Mouse (Mus musculus) left cerebral cortex, postnatal 36 days (tissue): Measurements from ENCODE around the gene Mtmr11. TPM values are rescaled to one million over a fixed set of nuclear protein-coding genes. Genes with fewer than 3 reads are reported as not detected.
"Not testable (repeated sequence)": the region's sequence is repeated elsewhere in the genome, so short reads cannot be mapped to it uniquely, and the experiment has no call there.

Source experiments
- DNase-seq, 2 experiments: peaks; one replicate each; pipeline ENCODE4 v3.0.0; 2021 to 2022; ENCODE audit warnings: low spot score in 2 of 2, mixed read lengths in 1 of 2
- intact Hi-C: fragments of 180-260 bp; cut with DNase I; formaldehyde crosslinking; loops from one replicate; pipeline ENCODE4 v1.15.1; 2025
- total RNA-seq, 2 experiments: library from RNA; stranded (reverse); gene quantifications; 2 replicates each; pipeline ENCODE4 v1.2.3; 2021

Gene Mtmr11
- total RNA-seq, 2 experiments from 2014 or later = 5.7 to 6.7 TPM

DNA sequence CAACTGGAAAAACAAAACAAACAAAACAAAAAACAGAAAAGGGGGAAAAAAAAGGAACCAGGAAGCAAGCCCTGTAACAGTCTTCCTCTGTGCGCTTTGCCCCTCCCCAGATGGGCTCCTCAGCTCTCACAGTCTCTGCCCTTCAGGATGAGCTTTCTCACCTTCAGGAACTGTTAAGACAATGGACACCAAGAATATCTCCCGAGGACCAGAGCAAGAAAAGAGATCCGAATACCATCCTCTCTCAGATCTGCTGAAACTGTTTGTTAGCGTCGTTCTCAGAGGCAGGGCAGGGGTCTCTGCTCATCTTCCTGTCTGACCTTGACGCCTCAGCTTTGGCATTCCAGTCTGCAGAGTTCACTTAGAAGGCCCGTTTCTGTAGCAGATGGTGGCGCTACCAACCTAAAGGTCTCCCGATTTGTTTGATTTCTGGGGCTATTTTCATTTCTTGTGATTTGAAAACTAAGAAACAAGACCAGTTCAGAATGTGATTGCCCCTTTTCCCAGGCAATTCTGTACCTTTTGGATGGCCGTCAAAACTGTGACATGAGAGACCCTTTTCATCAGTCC, 9.3 kb downstream of the Mtmr11 start:
- DNase-seq = no peak
- intact Hi-C loops = no loop called here

DNA sequence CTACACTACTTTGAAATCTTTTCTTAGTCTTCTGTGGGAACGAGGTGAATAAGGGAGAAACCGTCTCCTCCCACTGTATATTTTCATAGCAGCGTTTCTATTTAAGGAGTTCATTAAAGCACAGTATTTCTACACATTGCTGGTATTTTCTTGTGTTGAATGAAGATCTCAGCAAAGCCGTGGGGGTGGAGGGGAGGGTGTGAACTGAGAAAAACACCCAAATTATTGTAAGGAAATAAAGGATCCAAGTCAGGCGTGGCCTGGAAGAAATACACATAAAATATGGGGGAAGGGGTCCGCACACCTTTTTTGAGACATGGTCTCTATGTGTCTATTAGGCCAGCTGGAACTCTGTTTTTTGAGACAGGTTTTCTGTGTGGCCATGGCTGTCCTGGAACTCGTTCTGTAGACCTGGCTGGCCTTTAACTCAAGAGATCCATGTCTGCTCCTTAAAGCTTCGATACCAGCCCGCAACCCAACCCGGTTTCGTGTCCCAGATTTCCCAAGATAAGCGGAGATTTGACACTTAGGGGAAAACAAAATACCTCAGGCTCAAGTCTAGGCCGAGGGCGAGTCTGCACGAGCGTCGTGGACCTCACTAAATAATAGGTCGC, 9.9 kb downstream of the Mtmr11 start:
- intact Hi-C loops = no loop called here
- no peak for DNase-seq

DNA sequence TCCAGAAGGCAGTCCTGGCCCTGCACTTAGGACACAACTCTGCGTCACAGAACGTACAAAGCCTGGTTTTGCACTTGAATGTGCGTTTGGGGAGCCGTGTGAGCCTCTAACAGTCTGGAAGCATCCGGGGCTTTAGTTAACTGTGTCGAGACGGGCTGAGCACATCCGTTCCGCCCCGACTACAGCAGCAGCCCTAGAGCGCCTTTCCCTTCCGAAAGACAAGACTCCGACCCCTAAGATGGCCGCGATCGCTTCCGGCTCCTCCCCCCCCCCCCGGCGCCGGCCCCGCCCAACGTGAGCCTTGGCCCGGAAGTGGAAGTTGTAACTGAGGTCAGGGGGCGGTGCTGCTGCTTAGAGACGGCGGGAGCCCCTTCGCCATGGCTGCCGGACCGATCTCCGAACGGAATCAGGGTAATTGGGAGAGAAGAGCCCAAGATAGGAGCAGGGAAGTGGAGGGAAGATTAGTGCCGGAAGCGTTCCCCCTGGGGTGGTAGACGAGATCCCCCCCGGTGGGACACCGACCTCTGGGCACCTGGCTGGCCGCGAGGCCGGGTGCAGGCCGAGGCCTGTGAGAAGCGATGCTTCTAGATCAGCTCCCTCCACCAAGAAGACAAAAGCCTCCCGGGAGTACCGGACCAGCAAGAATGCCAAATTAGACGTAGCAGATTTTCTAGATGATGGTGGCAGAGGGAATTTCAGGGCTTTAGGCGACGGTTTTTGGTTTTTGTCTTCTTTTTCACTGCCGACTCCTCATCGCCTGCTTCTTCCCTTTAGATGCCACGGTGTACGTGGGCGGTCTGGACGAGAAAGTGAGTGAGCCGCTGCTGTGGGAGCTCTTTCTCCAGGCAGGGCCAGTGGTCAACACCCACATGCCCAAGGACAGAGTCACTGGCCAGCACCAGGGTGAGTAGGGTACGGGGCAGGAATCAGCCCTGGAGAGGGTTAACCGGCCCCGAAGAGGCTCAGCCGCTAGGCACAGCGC, 10.7 kb downstream of the Mtmr11 start, which contains the start of gene Sf3b4:
Gene Sf3b4 (plus strand): TSS at position 136 of the 982 bp plus-strand sequence.
- intact Hi-C loops = no loop called here
- DNase-seq = peak; percentile 83 to 84

DNA sequence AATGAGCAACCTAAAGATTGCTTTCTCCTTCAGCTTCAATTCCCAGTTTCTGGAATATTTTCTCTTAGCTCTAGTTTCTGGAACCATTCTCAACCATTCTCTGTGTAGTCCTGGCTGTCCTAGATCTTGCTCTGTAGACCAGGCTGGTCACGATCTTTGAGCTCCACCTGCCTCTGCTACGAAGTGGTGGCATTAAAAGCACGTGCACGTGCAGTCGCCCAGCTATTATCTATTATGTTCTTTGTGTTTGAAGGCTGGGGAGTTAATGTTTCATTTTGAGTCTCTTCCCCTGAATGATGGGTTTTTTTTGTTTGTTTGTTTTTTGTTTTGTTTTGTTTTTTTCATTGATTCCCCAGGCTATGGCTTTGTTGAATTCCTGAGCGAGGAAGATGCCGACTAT, 11.4 kb downstream of the Mtmr11 start:
- DNase-seq = no peak
- intact Hi-C loops = no loop called here

DNA sequence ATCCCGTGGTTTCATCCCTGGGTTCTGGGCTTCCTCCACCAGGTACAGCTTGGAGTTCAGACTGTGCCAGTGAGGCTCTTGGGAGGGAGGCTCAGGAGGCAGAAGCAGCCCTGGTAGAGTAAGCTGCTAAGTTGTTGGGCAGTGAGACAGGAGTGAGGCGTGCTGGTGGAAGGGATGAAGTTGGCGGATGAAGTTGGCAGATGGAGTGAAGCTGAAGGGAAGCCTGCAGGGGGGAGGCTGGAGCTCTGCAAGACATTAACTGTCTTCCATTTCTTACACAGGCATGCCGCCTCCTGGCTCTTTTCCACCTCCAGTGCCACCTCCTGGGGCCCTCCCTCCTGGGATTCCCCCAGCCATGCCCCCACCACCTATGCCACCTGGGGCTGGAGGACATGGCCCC, 12.2 kb downstream of the Mtmr11 start:
- intact Hi-C loops, DNase-seq: not testable (repeated sequence)

DNA sequence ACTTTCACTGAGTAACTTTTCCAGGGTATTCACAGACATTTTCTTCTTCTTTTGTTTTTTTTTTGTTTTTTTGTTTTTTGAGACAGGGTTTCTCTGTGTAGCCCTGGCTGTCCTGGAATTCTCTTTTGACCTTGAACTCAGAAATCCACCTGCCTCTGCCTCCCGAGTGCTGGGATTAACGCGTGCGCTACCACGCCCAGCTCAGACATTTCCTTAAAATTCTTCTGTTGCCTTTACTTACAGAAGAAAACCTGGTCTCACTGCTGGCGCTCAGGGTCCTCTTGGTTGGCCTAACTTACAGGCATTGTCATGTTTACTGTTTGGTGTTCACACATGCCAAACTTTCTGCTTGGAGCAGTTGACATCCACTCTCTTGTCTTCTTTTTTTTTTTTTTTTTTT, 13.4 kb downstream of the Mtmr11 start:
- intact Hi-C loops = no loop called here
- DNase-seq = no peak

DNA sequence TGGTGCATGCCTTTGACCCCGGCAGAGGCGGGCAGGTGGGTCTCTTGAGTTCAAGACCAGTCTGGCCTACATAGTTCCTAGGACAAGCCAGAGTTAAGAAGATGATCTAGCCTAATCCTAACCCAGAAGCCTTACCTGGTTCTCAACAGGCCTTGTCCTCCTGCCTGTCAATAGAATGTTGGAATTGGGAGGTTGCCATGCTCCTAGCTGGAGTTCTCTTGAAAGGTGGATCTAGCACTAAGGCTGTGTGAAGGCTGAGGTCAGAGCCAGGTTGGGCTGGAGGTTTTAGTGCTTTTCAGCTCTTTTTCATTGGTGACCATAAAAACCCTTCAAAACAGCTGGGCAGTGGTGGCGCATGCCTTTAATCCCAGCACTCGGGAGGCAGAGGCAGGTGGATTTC, 16.6 kb downstream of the Mtmr11 start:
- intact Hi-C loops = no loop called here
- DNase-seq = no peak

DNA sequence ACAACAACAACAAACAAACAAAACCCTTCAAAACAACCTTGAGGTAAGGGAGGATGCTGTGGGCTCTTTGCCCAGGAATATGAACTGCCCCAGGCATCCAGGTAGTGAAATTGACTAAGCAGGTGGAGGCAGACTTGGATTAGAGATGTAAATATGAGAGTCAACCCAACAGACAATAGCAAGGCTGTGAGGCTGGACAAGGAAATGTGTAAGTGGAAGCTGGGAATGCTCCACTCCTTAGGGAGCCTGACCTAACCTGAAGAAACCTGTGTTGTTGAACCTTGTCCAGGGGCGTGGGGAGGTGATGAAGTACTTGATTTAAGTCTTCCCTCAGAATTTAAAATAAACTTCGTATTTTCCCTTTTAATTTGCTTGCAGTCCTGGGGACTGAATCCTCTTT, 17.1 kb downstream of the Mtmr11 start:
- DNase-seq = no peak
- intact Hi-C loops = no loop called here

DNA sequence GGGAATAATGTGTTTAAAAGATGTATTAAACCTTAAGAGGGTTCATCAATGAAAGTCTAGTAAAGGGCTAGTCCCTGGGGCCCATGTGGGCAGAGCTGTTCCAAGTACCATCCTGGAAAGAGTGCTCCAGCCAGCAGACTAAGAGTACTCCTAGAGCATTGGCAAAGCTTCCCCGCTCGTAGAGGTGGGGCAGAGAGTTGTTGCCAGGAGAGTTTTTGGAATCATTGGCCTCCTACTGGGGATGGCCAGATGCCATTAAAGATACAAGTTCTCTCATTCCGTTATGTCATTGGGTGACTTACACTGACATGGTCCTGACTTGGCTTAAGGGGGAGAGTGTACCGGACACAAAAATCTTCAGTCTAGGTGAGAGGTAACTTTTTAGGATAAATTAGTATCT, 17.7 kb downstream of the Mtmr11 start:
- intact Hi-C loops = no loop called here
- no peak for DNase-seq

DNA sequence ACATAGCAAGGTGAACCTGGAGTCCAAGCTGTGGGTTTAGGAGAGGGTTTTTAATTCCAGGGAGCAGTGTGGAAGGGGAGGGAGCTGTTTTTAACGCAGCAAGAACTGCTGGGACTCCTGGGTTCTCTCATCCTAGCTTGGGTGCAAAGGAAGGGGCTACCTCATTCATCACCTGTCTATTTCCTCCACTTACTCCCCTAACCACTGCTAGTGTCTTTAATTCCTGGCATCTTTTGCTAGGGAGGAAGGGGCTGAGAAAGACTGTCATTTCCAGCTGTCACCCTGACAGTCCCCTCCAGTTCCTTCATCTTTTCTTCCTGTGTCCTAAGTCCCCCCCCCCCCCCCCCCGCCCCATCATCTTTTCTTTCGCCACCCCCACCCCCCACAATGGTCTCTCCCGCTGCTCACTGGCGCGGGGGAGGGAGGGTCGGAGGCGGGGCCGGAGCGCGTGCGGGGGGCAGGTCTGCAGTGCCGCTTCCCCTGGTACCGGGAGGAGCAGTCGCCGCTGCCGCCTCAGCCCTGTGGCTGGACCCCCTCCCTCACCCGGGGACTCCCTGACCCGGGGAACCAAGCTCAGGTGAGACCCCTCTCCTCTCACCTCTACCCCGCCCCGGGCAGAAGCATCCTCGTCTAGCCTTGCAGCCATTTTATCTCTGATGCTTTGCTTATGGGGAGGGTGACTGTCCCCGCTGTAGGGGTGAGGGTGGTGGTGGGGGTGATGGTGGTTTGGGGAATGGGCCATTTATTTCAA, 19.1 kb downstream of the Mtmr11 start, which contains the start of gene Sv2a:
Gene Sv2a (plus strand): TSS at position 425 of the 751 bp plus-strand sequence.
- intact Hi-C loops = no loop called here
- peak; percentile 73 to 86 for DNase-seq

DNA sequence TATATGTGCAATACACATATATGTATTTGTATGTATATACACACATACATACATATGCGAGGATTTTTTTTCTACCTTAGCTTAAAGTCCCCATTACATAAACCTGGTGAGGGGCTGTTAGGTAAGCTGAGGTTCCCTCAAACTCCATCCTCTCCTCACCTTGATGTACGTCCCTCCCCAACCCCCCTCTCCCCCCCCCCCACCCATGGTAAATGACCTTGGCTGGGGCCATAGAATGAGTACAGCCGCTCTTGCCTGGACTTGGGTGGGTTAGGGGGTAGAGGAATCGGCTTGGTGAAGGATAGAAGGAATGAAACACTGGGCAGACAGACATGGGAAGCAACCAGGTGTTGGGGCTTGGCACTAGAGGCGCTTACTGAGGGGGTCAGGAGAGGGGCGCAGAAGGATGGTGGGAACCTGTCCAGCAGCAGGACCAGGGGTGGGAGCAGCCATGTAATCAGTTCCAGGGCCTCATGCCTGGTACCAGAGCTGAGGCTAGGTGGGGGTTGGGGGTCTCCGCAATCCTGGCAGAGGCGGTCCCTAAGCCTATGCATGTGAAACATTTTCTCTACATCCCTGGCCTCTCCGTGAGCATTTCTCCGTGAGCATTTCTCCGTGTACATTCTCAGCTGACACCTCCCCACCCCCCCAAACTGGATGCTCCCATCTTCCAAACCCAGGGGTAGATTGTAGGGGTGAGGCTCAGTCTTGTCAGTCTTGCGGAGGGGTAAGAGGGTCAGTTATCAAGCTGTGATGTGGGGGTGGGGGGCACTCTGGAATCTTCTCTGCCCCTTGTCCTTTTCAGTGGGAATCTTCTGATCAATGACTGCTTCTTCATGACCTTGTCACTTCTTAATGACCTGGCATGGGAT, 19.9 kb downstream of the Mtmr11 start:
- DNase-seq = peak; percentile 38 to 47
- intact Hi-C loops = no loop called here

DNA sequence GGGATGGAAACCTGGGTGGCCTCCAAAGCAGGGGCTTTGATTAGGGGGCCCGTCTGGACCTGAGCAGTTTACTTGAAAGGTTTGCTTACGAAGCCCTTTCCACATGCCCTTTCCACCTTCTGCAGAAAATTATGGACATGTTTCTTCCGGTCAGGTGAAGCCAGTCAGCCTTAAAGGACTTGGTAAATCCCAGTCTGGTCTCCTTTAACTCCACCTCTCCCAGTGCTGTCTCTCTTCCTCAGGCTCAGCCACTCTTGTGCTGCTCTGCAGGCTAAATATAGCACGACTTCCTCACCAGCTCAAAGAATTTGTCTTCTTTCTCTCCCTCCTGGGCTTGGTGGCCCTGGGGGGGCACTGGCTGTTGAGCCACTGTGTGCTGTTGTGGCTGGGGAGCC, 20.6 kb downstream of the Mtmr11 start:
- DNase-seq = peak; percentile 39 to 46
- intact Hi-C loops = no loop called here

DNA sequence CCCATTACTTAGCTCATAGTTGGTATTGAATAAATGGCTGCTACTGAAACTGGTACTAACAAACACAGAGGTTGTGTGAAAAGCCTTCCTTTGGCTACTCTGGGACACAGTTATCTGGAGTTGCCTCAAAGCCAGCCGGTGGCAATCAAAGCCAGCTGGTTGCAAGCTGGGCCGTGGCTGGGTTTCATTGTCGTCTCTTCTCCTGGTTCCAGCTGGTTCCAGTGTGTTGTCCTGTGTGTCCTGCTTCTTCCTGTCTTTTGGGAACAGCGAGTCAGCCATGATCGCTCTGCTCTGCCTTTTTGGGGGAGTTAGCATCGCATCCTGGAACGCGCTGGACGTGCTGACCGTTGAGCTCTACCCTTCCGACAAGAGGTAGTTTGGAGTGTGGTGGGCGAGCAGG, 31.2 kb downstream of the Mtmr11 start:
- intact Hi-C loops = no loop called here

DNA sequence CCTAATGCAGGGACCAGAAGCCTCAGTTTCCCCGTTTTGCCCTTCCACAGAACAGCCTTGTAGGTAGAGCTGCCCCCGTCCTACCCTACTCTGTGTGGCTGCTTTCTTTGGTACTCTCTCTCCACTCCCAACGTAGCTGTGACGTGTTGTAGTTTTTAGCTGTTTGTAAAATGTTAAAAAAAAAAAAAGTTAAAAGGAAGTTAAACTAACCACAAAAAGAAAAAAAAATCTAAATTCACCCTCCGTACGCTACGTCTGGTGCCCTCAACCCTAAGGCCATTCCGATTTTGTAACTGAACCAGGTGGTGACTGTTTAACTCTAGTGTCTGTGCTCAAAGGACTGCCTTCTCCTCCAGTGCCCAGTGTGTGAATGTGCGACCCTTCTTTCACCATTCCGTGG, 33.2 kb downstream of the Mtmr11 start:
- intact Hi-C loops = no loop called here
- DNase-seq = no peak

More for the DNA sequence above, 31.2 kb downstream of the Mtmr11 start:
- DNase-seq = no peak

DNA sequence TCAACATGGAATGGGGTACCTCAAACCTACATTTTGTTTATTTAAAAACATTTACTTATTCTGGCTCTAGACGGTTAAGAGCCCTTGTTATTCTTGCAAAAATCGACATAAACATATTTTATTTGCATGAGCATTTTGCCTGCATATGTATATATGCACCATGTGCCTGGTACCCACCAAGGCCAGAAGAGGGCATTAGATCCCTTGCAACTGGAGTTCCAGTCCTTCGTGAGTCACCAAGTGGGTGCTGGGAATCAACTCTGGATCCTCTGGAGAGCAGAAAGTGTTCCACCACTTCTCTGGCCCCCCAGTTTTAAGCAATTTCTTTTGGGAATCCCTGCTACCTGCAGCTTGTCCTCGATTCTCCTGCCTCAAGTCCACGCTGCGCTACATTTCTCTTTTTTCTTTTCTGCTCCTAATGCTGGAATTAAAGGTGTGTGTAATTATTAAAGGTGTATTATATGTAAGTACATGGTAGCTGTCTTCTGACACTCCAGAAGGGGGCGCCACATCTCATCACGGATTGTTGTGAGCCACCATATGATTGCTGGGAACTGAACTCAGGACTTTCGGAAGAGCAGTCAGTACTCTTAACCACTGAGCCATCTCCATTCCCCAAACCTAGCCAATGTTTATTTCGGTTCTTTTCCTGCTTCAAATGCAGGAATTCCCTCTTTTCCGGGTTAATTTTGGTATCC, 34.0 kb downstream of the Mtmr11 start:
- DNase-seq = no peak
- intact Hi-C loops = no loop called here

DNA sequence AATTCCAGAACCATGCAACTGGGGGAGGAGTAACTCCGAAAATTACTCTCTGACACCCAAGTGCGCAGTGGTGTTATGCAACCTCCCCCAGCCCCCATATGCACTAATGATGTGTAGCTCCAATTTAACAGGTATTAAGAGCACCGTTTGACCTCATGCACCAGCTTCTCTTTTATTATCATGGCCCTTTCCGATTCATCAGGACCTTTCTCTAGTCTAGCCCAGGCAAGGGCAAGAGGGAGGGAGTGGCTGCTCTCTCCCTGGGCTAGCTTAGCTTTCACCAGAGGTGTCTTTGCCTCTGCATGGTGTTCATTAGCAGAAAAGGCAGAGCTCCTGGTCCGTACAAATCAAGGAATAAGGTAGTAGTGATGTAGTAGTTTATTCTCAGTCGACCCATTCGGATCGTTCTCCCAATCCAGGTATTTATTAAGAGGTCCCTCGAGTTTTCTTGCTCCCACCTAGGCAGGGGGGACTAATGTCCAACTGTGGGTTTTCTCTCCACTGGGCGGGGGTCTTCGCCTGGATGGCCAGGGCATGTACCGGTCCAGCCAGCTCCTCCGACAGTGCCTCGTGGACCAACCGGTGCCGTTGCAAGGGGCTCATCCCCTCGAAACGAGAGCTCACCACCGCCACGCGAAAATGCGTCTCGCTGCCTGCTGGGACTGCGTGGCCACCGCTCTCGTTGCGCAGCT, 34.8 kb downstream of the Mtmr11 start:
- intact Hi-C loops = no loop called here
- DNase-seq = no peak

DNA sequence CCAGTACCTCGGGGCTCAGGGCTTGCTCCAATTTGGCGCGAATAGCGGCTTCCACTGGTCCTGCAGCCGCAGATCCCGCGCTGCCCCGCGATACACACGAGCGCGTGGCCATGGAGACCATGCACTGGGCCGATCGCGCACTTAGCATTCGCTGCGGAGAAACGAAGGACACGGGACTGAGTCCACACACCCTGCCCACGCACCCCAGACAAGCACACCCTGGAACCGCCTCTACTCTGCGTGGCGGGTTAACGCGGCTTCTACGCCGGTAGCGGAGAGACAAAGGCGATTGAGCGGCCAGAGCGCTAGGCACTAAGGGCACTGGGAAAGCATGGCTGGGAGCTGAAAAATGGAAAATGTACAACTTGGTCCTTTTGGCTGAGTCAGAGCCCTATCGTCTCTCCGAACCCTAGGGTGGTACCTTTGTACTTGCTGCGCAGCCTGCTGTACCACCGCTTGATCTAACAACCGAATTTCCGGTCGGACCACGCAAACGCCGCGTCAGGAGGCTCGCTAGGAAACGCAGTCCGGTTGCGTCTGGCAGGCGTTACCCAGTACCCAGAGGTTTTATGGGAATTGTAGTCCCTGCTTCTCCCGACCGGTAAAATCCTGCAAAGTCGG, 35.4 kb downstream of the Mtmr11 start:
- intact Hi-C loops = no loop called here
- DNase-seq = peak; percentile 91 to 92
